Mouse (Mus musculus): ENCODE results near the gene Reg4. TPM values are rescaled to one million over a fixed set of nuclear protein-coding genes. Genes with fewer than 3 reads are reported as not detected.
A peak's percentile ranks its signal among the peaks of the same experiment; 100 is the strongest.

Reg4 gene
- polyA plus RNA-seq, 1 experiment from 2014 or later: not detected

- Histone ChIP-seq H3K27me3 (replicated peaks; ENCODE audit: low read depth, poor library complexity, severe bottlenecking) (no peaks in the 10 kb centered on the region), H3K4me3 (no peak overlapping the region), H3K27ac (replicated peaks) (no peak overlapping the region), H3K4me1 (peaks cover 37% of the 10 kb centered on the region), H3K36me3 (replicated peaks) (no peaks in the 10 kb centered on the region), H3K9me3 (no peaks in the 10 kb centered on the region)
- 61% methylated on average over 8 of the region's 8 CpGs for WGBS
- no peak for DNase-seq (ENCODE audit: low spot score)
Observed at GRCm38 (mm10) chr3:98242458-98243037, 20.6 kb downstream of the Reg4 start.

- DNase-seq (ENCODE audit: low spot score): peak; percentile 29
- peaks cover 37% of the 10 kb centered on the region for H3K4me1 ChIP-seq
- no peaks in the 10 kb centered on the region for H3K36me3 ChIP-seq (replicated peaks)
- H3K4me3 ChIP-seq: peak overlapping the region; percentile 18; the same call in 1 of the 2 replicates
- peak overlapping the region; percentile 65 for H3K27ac ChIP-seq (replicated peaks)
- H3K9me3 ChIP-seq: no peaks in the 10 kb centered on the region
- H3K27me3 ChIP-seq (replicated peaks; ENCODE audit: low read depth, poor library complexity, severe bottlenecking): no peaks in the 10 kb centered on the region
- 13% methylated on average over 8 of the region's 8 CpGs for WGBS
Observed at GRCm38 (mm10) chr3:98245892-98246291, 23.9 kb downstream of the Reg4 start.

- DNase-seq (ENCODE audit: low spot score): peak; percentile 43
Observed at GRCm38 (mm10) chr3:98246985-98247751, 25.2 kb downstream of the Reg4 start.

GRCm38 (mm10) chr3:98249378-98249777 lies 27.4 kb downstream of the Reg4 start:
- peaks cover 13% of the 10 kb centered on the region for H3K9me3 ChIP-seq
- no peaks in the 10 kb centered on the region for H3K36me3 ChIP-seq (replicated peaks)
- DNase-seq (ENCODE audit: low spot score): no peak
- H3K27ac ChIP-seq (replicated peaks): no peak overlapping the region
- no peak overlapping the region for H3K4me3 ChIP-seq
- no peaks in the 10 kb centered on the region for H3K27me3 ChIP-seq (replicated peaks; ENCODE audit: low read depth, poor library complexity, severe bottlenecking)
- 91% methylated on average over 2 of the region's 2 CpGs for WGBS
- peaks cover 24% of the 10 kb centered on the region for H3K4me1 ChIP-seq

More at GRCm38 (mm10) chr3:98246985-98247751, 25.2 kb downstream of the Reg4 start:
- H3K4me1 ChIP-seq: peaks cover 34% of the 10 kb centered on the region
- peaks cover under 1% of the 10 kb centered on the region; the same call in 1 of the 2 replicates for H3K9me3 ChIP-seq
- no peak overlapping the region for H3K4me3 ChIP-seq
- H3K27me3 ChIP-seq (replicated peaks; ENCODE audit: low read depth, poor library complexity, severe bottlenecking): no peaks in the 10 kb centered on the region
- peak overlapping the region; percentile 67 for H3K27ac ChIP-seq (replicated peaks)
- H3K36me3 ChIP-seq (replicated peaks): no peaks in the 10 kb centered on the region
- whole genome bisulfite sequencing: 42% methylated on average over 7 of the region's 7 CpGs

- Histone ChIP-seq H3K36me3 (replicated peaks) (no peaks in the 10 kb centered on the region), H3K27me3 (replicated peaks; ENCODE audit: low read depth, poor library complexity, severe bottlenecking) (no peaks in the 10 kb centered on the region), H3K4me1 (peaks cover 24% of the 10 kb centered on the region), H3K27ac (replicated peaks) (no peak overlapping the region), H3K4me3 (no peak overlapping the region), H3K9me3 (peaks cover 13% of the 10 kb centered on the region)
- no peak for DNase-seq (ENCODE audit: low spot score)
- WGBS: 88% methylated on average over 11 of the region's 11 CpGs
Observed at GRCm38 (mm10) chr3:98249833-98250448, 28.0 kb downstream of the Reg4 start.

- Histone ChIP-seq H3K4me3 (no peak overlapping the region), H3K9me3 (peaks cover 15% of the 10 kb centered on the region), H3K27ac (replicated peaks) (no peak overlapping the region), H3K4me1 (no peaks in the 10 kb centered on the region), H3K36me3 (replicated peaks) (no peaks in the 10 kb centered on the region), H3K27me3 (replicated peaks; ENCODE audit: low read depth, poor library complexity, severe bottlenecking) (no peaks in the 10 kb centered on the region)
- no peak for DNase-seq (ENCODE audit: low spot score)
- 96% methylated on average over 3 of the region's 3 CpGs for WGBS
Observed at GRCm38 (mm10) chr3:98254059-98254458, 32.1 kb downstream of the Reg4 start.

GRCm38 (mm10) chr3:98254656-98255583 lies 33.0 kb downstream of the Reg4 start:
- no peaks in the 10 kb centered on the region for H3K4me1 ChIP-seq
- no peaks in the 10 kb centered on the region for H3K27me3 ChIP-seq (replicated peaks; ENCODE audit: low read depth, poor library complexity, severe bottlenecking)
- no peaks in the 10 kb centered on the region for H3K36me3 ChIP-seq (replicated peaks)
- whole genome bisulfite sequencing: 89% methylated on average over 8 of the region's 8 CpGs
- H3K27ac ChIP-seq (replicated peaks): no peak overlapping the region
- no peak overlapping the region for H3K4me3 ChIP-seq
- DNase-seq (ENCODE audit: low spot score): no peak
- peaks cover 15% of the 10 kb centered on the region for H3K9me3 ChIP-seq

DNA sequence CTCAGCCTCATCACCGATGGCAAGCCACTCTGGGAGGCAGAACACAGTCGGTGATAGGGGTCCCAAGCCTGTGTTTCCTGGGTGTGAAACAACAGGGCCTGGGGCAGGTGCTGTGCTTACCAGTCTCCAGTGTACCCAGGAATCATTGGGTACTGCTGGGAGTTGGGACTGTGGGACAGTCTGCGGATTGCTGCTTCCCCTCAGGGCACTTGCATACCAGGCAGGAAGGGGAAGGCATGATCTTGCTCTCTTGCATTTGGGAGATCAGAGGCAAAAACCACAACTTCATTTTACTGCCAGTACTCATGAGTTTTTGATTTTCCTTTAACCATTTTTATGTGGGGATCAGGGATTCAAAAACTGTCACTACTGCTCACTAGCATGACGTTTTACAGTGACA lies 36.8 kb downstream of the Reg4 start:
- Histone ChIP-seq H3K4me3 (no peak overlapping the region), H3K36me3 (replicated peaks) (no peaks in the 10 kb centered on the region), H3K27me3 (replicated peaks; ENCODE audit: low read depth, poor library complexity, severe bottlenecking) (no peaks in the 10 kb centered on the region), H3K4me1 (no peaks in the 10 kb centered on the region), H3K27ac (replicated peaks) (no peak overlapping the region), H3K9me3 (0 out of 2 replicates have a peak, but pooled peaks cover 2% of the 10 kb centered on the region)
- DNase-seq (ENCODE audit: low spot score): no peak
- 86% methylated on average over 4 of the region's 4 CpGs for WGBS

DNA sequence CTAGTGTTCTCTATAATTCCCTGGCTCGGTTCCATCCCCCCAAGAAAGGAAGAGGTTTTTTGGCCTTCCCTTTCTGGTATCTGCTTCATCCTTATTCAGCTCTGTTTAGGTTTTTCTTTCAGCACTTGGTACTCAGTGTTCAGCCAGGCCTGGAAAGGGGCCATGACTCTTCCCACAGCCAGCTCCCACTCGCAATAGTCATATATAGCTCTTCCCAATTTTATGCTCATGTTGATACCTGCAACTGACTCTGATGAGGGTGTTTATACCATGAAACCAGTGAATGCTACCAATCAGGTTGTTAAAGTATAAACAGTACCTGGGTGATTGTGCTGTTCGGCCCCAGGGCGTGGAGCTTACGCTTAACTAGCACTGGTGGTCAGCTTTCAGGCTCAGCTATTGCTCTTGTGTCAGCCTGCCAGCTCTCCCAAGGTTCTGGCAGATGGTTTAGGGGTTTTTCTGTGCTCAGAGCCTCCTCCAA lies 37.4 kb downstream of the Reg4 start:
- H3K9me3 ChIP-seq: 0 out of 2 replicates have a peak, but pooled peaks cover 2% of the 10 kb centered on the region
- DNase-seq (ENCODE audit: low spot score): no peak
- H3K36me3 ChIP-seq (replicated peaks): no peaks in the 10 kb centered on the region
- H3K27me3 ChIP-seq (replicated peaks; ENCODE audit: low read depth, poor library complexity, severe bottlenecking): no peaks in the 10 kb centered on the region
- H3K27ac ChIP-seq (replicated peaks): no peak overlapping the region
- 89% methylated on average over 5 of the region's 5 CpGs for WGBS
- H3K4me3 ChIP-seq: no peak overlapping the region
- H3K4me1 ChIP-seq: no peaks in the 10 kb centered on the region

DNA sequence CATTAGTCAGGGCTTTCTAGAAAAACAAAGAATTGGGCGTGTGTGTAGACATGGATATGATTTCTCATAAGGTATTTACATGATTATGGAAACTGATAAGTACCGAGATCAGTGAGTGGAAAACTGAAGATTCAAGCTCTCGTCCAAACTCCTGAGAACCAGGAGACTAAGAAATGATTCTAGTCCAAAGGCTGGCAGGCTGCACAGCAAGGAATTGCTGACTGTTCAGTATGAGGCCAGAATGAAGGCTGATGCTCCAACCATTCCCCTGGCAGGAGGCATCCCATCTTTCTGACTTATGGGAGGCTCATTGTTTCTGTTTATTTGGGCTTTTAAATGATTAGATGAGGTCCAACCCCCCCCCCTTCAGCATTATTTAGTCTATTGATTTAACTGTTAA lies 38.6 kb downstream of the Reg4 start:
- Histone ChIP-seq H3K36me3 (replicated peaks) (no peaks in the 10 kb centered on the region), H3K27me3 (replicated peaks; ENCODE audit: low read depth, poor library complexity, severe bottlenecking) (no peaks in the 10 kb centered on the region), H3K9me3 (0 out of 2 replicates have a peak, but pooled peaks cover 2% of the 10 kb centered on the region), H3K27ac (replicated peaks) (no peak overlapping the region), H3K4me3 (no peak overlapping the region), H3K4me1 (no peaks in the 10 kb centered on the region)
- DNase-seq (ENCODE audit: low spot score): no peak
- WGBS: 83% methylated on average over 3 of the region's 3 CpGs

GRCm38 (mm10) chr3:98261415-98261814 lies 39.5 kb downstream of the Reg4 start:
- Histone ChIP-seq H3K4me1 (peaks cover 5% of the 10 kb centered on the region), H3K36me3 (replicated peaks) (no peaks in the 10 kb centered on the region), H3K27me3 (replicated peaks; ENCODE audit: low read depth, poor library complexity, severe bottlenecking) (no peaks in the 10 kb centered on the region), H3K4me3 (no peak overlapping the region), H3K9me3 (no peaks in the 10 kb centered on the region), H3K27ac (replicated peaks) (no peak overlapping the region)
- 92% methylated on average over 4 of the region's 4 CpGs for WGBS
- no peak for DNase-seq (ENCODE audit: low spot score)

- Histone ChIP-seq H3K4me3 (no peak overlapping the region), H3K36me3 (replicated peaks) (no peaks in the 10 kb centered on the region), H3K27ac (replicated peaks) (no peak overlapping the region), H3K4me1 (peaks cover 10% of the 10 kb centered on the region), H3K27me3 (replicated peaks; ENCODE audit: low read depth, poor library complexity, severe bottlenecking) (no peaks in the 10 kb centered on the region), H3K9me3 (no peaks in the 10 kb centered on the region)
- WGBS: 93% methylated on average over 2 of the region's 2 CpGs
- DNase-seq (ENCODE audit: low spot score): no peak
Observed at GRCm38 (mm10) chr3:98262133-98262532, 40.2 kb downstream of the Reg4 start.

Measured in embryonic facial prominence, embryonic 10.5 days (tissue).